Mouse (Mus musculus): Measurements from ENCODE around the gene Fancm. TPM values are rescaled to one million over a fixed set of nuclear protein-coding genes. Genes with fewer than 3 reads are reported as not detected.
"Not testable (repeated sequence)": the region's sequence is repeated elsewhere in the genome, so short reads cannot be mapped to it uniquely, and the experiment has no call there.

The Fancm gene
- polyA plus RNA-seq, 1 experiment: 1.9 TPM

GRCm38 (mm10) chr12:65075733-65076310, 419 bp downstream of the Fancm start:
- Histone ChIP-seq H3K4me3 (ENCODE audit: control insufficient read depth, low read depth, low read length) (peak overlapping the region; percentile 97), H3K4me1 (ENCODE audit: control insufficient read depth, insufficient read depth, low read length) (peaks cover 13% of the 10 kb centered on the region), H3K36me3 (ENCODE audit: control insufficient read depth, insufficient read depth, low read length) (no peaks in the 10 kb centered on the region), H3K27me3 (ENCODE audit: control insufficient read depth, insufficient read depth, low read length) (no peaks in the 10 kb centered on the region), H3K27ac (ENCODE audit: control insufficient read depth, insufficient read depth, low read depth, low read length) (peak overlapping the region; percentile 82)
- TF ChIP-seq POLR2A (IDR thresholded peaks at IDR 0.05; ENCODE audit: control insufficient read depth, low read depth, low read length) (no peak; the same call in 1 of the 2 replicates), CTCF (IDR thresholded peaks at IDR 0.05; ENCODE audit: control insufficient read depth, insufficient read depth, insufficient replicate concordance, low read depth, low read length) (no peak)

GRCm38 (mm10) chr12:65076906-65077305, 1.5 kb downstream of the Fancm start:
- TF ChIP-seq CTCF (IDR thresholded peaks at IDR 0.05; ENCODE audit: control insufficient read depth, insufficient read depth, insufficient replicate concordance, low read depth, low read length) (no peak), POLR2A (IDR thresholded peaks at IDR 0.05; ENCODE audit: control insufficient read depth, low read depth, low read length) (no peak)

GRCm38 (mm10) chr12:65108746-65109145, 33.3 kb downstream of the Fancm start:
- H3K27me3 ChIP-seq (ENCODE audit: control insufficient read depth, insufficient read depth, low read length): no peaks in the 10 kb centered on the region
- H3K4me1 ChIP-seq (ENCODE audit: control insufficient read depth, insufficient read depth, low read length): no peaks in the 10 kb centered on the region
- peaks cover 2% of the 10 kb centered on the region for H3K36me3 ChIP-seq (ENCODE audit: control insufficient read depth, insufficient read depth, low read length)
- H3K27ac ChIP-seq (ENCODE audit: control insufficient read depth, insufficient read depth, low read depth, low read length): no peak overlapping the region
- H3K4me3 ChIP-seq (ENCODE audit: control insufficient read depth, low read depth, low read length): no peak overlapping the region
- no peak for TF ChIP-seq POLR2A (IDR thresholded peaks at IDR 0.05; ENCODE audit: control insufficient read depth, low read depth, low read length)
- TF ChIP-seq CTCF (IDR thresholded peaks at IDR 0.05; ENCODE audit: control insufficient read depth, insufficient read depth, insufficient replicate concordance, low read depth, low read length): no peak

More at GRCm38 (mm10) chr12:65076906-65077305, 1.5 kb downstream of the Fancm start:
- Histone ChIP-seq H3K4me1 (ENCODE audit: control insufficient read depth, insufficient read depth, low read length) (peaks cover 13% of the 10 kb centered on the region), H3K27ac (ENCODE audit: control insufficient read depth, insufficient read depth, low read depth, low read length) (no peak overlapping the region), H3K27me3 (ENCODE audit: control insufficient read depth, insufficient read depth, low read length) (no peaks in the 10 kb centered on the region), H3K36me3 (ENCODE audit: control insufficient read depth, insufficient read depth, low read length) (no peaks in the 10 kb centered on the region), H3K4me3 (ENCODE audit: control insufficient read depth, low read depth, low read length) (no peak overlapping the region)

GRCm38 (mm10) chr12:65111503-65111902, 36.1 kb downstream of the Fancm start:
- H3K4me1 ChIP-seq (ENCODE audit: control insufficient read depth, insufficient read depth, low read length): no peaks in the 10 kb centered on the region
- peaks cover 2% of the 10 kb centered on the region; the same call in 1 of the 2 replicates for H3K36me3 ChIP-seq (ENCODE audit: control insufficient read depth, insufficient read depth, low read length)
- TF ChIP-seq CTCF (IDR thresholded peaks at IDR 0.05; ENCODE audit: control insufficient read depth, insufficient read depth, insufficient replicate concordance, low read depth, low read length): no peak
- no peak for TF ChIP-seq POLR2A (IDR thresholded peaks at IDR 0.05; ENCODE audit: control insufficient read depth, low read depth, low read length)
- H3K4me3 ChIP-seq (ENCODE audit: control insufficient read depth, low read depth, low read length): no peak overlapping the region
- H3K27ac ChIP-seq (ENCODE audit: control insufficient read depth, insufficient read depth, low read depth, low read length): no peak overlapping the region
- no peaks in the 10 kb centered on the region for H3K27me3 ChIP-seq (ENCODE audit: control insufficient read depth, insufficient read depth, low read length)

GRCm38 (mm10) chr12:65112811-65113210, 37.4 kb downstream of the Fancm start:
- TF ChIP-seq CTCF (IDR thresholded peaks at IDR 0.05; ENCODE audit: control insufficient read depth, insufficient read depth, insufficient replicate concordance, low read depth, low read length): no peak
- no peak for TF ChIP-seq POLR2A (IDR thresholded peaks at IDR 0.05; ENCODE audit: control insufficient read depth, low read depth, low read length)
- Histone ChIP-seq H3K4me3 (ENCODE audit: control insufficient read depth, low read depth, low read length) (no peak overlapping the region), H3K4me1 (ENCODE audit: control insufficient read depth, insufficient read depth, low read length) (no peaks in the 10 kb centered on the region), H3K27ac (ENCODE audit: control insufficient read depth, insufficient read depth, low read depth, low read length) (no peak overlapping the region), H3K27me3 (ENCODE audit: control insufficient read depth, insufficient read depth, low read length) (no peaks in the 10 kb centered on the region), H3K36me3 (ENCODE audit: control insufficient read depth, insufficient read depth, low read length) (peaks cover 2% of the 10 kb centered on the region; the same call in 1 of the 2 replicates)

- Histone ChIP-seq H3K4me1 (ENCODE audit: control insufficient read depth, insufficient read depth, low read length) (no peaks in the 10 kb centered on the region), H3K27ac (ENCODE audit: control insufficient read depth, insufficient read depth, low read depth, low read length) (no peak overlapping the region), H3K36me3 (ENCODE audit: control insufficient read depth, insufficient read depth, low read length) (0 out of 2 replicates have a peak, but pooled peaks cover 2% of the 10 kb centered on the region), H3K4me3 (ENCODE audit: control insufficient read depth, low read depth, low read length) (no peak overlapping the region), H3K27me3 (ENCODE audit: control insufficient read depth, insufficient read depth, low read length) (no peaks in the 10 kb centered on the region)
- TF ChIP-seq CTCF (IDR thresholded peaks at IDR 0.05; ENCODE audit: control insufficient read depth, insufficient read depth, insufficient replicate concordance, low read depth, low read length) (no peak), POLR2A (IDR thresholded peaks at IDR 0.05; ENCODE audit: control insufficient read depth, low read depth, low read length) (no peak)
Measured at GRCm38 (mm10) chr12:65113925-65114324, 38.5 kb downstream of the Fancm start.

- not testable (repeated sequence) for H3K4me3 ChIP-seq (ENCODE audit: control insufficient read depth, low read depth, low read length); H3K4me1 ChIP-seq (ENCODE audit: control insufficient read depth, insufficient read depth, low read length); H3K27ac ChIP-seq (ENCODE audit: control insufficient read depth, insufficient read depth, low read depth, low read length); H3K27me3 ChIP-seq (ENCODE audit: control insufficient read depth, insufficient read depth, low read length); H3K36me3 ChIP-seq (ENCODE audit: control insufficient read depth, insufficient read depth, low read length)
Measured at GRCm38 (mm10) chr12:65114978-65115377, 39.6 kb downstream of the Fancm start.

GRCm38 (mm10) chr12:65118968-65119367, 43.6 kb downstream of the Fancm start:
- Histone ChIP-seq H3K36me3 (ENCODE audit: control insufficient read depth, insufficient read depth, low read length) (no peaks in the 10 kb centered on the region), H3K27ac (ENCODE audit: control insufficient read depth, insufficient read depth, low read depth, low read length) (no peak overlapping the region), H3K4me1 (ENCODE audit: control insufficient read depth, insufficient read depth, low read length) (no peaks in the 10 kb centered on the region), H3K27me3 (ENCODE audit: control insufficient read depth, insufficient read depth, low read length) (no peaks in the 10 kb centered on the region), H3K4me3 (ENCODE audit: control insufficient read depth, low read depth, low read length) (no peak overlapping the region)
- TF ChIP-seq POLR2A (IDR thresholded peaks at IDR 0.05; ENCODE audit: control insufficient read depth, low read depth, low read length) (no peak), CTCF (IDR thresholded peaks at IDR 0.05; ENCODE audit: control insufficient read depth, insufficient read depth, insufficient replicate concordance, low read depth, low read length) (no peak)

All from testis, adult 2 months (tissue).